Mouse (Mus musculus) erythroblast, adult 5-6 weeks (primary cell): Measurements from ENCODE around the gene Gbp2b. TPM values are rescaled to one million over a fixed set of nuclear protein-coding genes. Genes with fewer than 3 reads are reported as not detected.
"Not testable (repeated sequence)": the region's sequence is repeated elsewhere in the genome, so short reads cannot be mapped to it uniquely, and the experiment has no call there.

Source experiments
- ATAC-seq: replicated peaks from 2 replicates; pipeline ENCODE4 v1.8.0; 2016; ENCODE audit warnings: moderate number of reproducible peaks, mild to moderate bottlenecking, moderate TSS enrichment, inconsistent platforms; ENCODE audit not compliant: poor library complexity, low FRiP score, severe bottlenecking
- total RNA-seq, 2 experiments: library from RNA; stranded (forward) in 1 of 2; stranded (reverse) in 1 of 2; fragments of 150-400 nt in 1 of 2; fragments of 200-764, 138-1000 nt in 1 of 2; gene quantifications; 2 replicates each; pipeline versions ENCODE4 v1.2.3 to v1.2.4; 2015 to 2017; ENCODE audit warnings: low replicate concordance in 2 of 2

The Gbp2b gene
- total RNA-seq, 2 experiments from 2014 or later, result 0.60 TPM; not detected in 1

- ATAC-seq, result no peak
Measured at GRCm38 (mm10) chr3:142619606-142620005, 25.0 kb downstream of the Gbp2b start.

- ATAC-seq, result 0 out of 2 replicates have a peak, but pooled peaks have one; percentile 38
Measured at GRCm38 (mm10) chr3:142620111-142620955, 25.7 kb downstream of the Gbp2b start, which contains the start of gene Gbp2. Gene Gbp2, plus strand, starts transcription at chr3:142620602.

GRCm38 (mm10) chr3:142620956-142621562 is 26.4 kb downstream of the Gbp2b start:
- 0 out of 2 replicates have a peak, but pooled peaks have one; percentile 45 for ATAC-seq

GRCm38 (mm10) chr3:142630385-142630784 is 35.7 kb downstream of the Gbp2b start:
- ATAC-seq, result no peak

- ATAC-seq, result no peak
Measured at GRCm38 (mm10) chr3:142640201-142640600, 45.6 kb downstream of the Gbp2b start.

GRCm38 (mm10) chr3:142645949-142646348 is 51.3 kb downstream of the Gbp2b start:
- ATAC-seq, result not testable (repeated sequence)

GRCm38 (mm10) chr3:142647836-142648235 is 53.2 kb downstream of the Gbp2b start:
- not testable (repeated sequence) for ATAC-seq

GRCm38 (mm10) chr3:142650205-142650604 is 55.6 kb downstream of the Gbp2b start:
- ATAC-seq, result no peak

GRCm38 (mm10) chr3:142664723-142665122 is 70.1 kb downstream of the Gbp2b start:
- no peak for ATAC-seq

Other genes starting within 250 kb of the Gbp2b start
- gene Pdlim5, start 199.2 kb upstream of the Gbp2b start, total RNA-seq (2015; ENCODE audit: low replicate concordance), result 6.5 and 14.2 TPM in 2 replicates
- gene Pdlim5, start 199.2 kb upstream of the Gbp2b start, total RNA-seq (2017; ENCODE audit: low replicate concordance), result 4.4 and 5.7 TPM in 2 replicates
- gene Gbp5, start 100.9 kb upstream of the Gbp2b start, total RNA-seq (2015; ENCODE audit: low replicate concordance), result not detected in 2 replicates
- gene Gbp5, start 100.9 kb upstream of the Gbp2b start, total RNA-seq (2017; ENCODE audit: low replicate concordance), result 0.56 and 0.85 TPM in 2 replicates
- 12.1 and 18.2 TPM in 2 replicates for gene Gbp7, start 64.5 kb upstream of the Gbp2b start, total RNA-seq (2015; ENCODE audit: low replicate concordance)
- gene Gbp7, start 64.5 kb upstream of the Gbp2b start, total RNA-seq (2017; ENCODE audit: low replicate concordance), result 10.6 and 13.0 TPM in 2 replicates
- gene Gbp3, start 34.8 kb upstream of the Gbp2b start, total RNA-seq (2015; ENCODE audit: low replicate concordance), result 0.42 and 6.0 TPM in 2 replicates
- 2.2 and 10.2 TPM in 2 replicates for gene Gbp3, start 34.8 kb upstream of the Gbp2b start, total RNA-seq (2017; ENCODE audit: low replicate concordance)
- 2.7 and 3.1 TPM in 2 replicates for gene Gbp2, start 25.8 kb downstream of the Gbp2b start, total RNA-seq (2015; ENCODE audit: low replicate concordance)
- gene Gbp2, start 25.8 kb downstream of the Gbp2b start, total RNA-seq (2017; ENCODE audit: low replicate concordance), result 2.2 and 4.3 TPM in 2 replicates
- gene Kyat3, start 106.2 kb downstream of the Gbp2b start, total RNA-seq (2015; ENCODE audit: low replicate concordance), result 0.19 and 9.4 TPM in 2 replicates
- 0.51 and 2.5 TPM in 2 replicates for gene Kyat3, start 106.2 kb downstream of the Gbp2b start, total RNA-seq (2017; ENCODE audit: low replicate concordance)
- 33.0 and 35.5 TPM in 2 replicates for gene Gtf2b, start 170.2 kb downstream of the Gbp2b start, total RNA-seq (2015; ENCODE audit: low replicate concordance)
- 35.1 and 48.7 TPM in 2 replicates for gene Gtf2b, start 170.2 kb downstream of the Gbp2b start, total RNA-seq (2017; ENCODE audit: low replicate concordance)